Mouse (Mus musculus) ES-E14 (cell line): ENCODE measurements at regions not wholly inside any gene's neighbourhood (a gene's known extent, or its start where the extent isn't known, plus 50 kb on each side); places are given as distances from the start of the nearest gene placed in this dataset.

Experiments
- DNase-seq: peaks from one replicate; pipeline ENCODE4 v3.0.0-alpha.2; 2013; ENCODE audit warnings: low read depth, low spot score
- H3K27ac ChIP-seq: 2 replicates; pipeline ENCODE4 v1.5.1; 2012; ENCODE audit warnings: low read depth, mild to moderate bottlenecking, low read length, moderate library complexity, mixed read lengths; ENCODE audit not compliant: poor library complexity, insufficient read depth, severe bottlenecking
- H3K36me3 ChIP-seq: 2 replicates; pipeline ENCODE4 v1.6.1; 2012; ENCODE audit warnings: mild to moderate bottlenecking, low read length, moderate library complexity, mixed read lengths; ENCODE audit not compliant: control insufficient read depth, poor library complexity, insufficient read depth, severe bottlenecking
- H3K4me1 ChIP-seq, 2 experiments: fragments of 150-350 bp in 1 of 2; sonication (generic) in 1 of 2; 2 replicates each; pipeline ENCODE4 v1.6.1; 2012; ENCODE audit warnings: low read length in 2 of 2, mild to moderate bottlenecking in 1 of 2, mixed read lengths in 1 of 2; ENCODE audit not compliant: control insufficient read depth in 2 of 2, insufficient read depth in 2 of 2, poor library complexity in 1 of 2
- H3K4me3 ChIP-seq, 2 experiments: fragments of 150-350 bp in 1 of 2; sonication (generic) in 1 of 2; 2 replicates each; pipeline ENCODE4 v1.5.1; 2012; ENCODE audit warnings: low read length in 2 of 2, low read depth in 1 of 2, mild to moderate bottlenecking in 1 of 2, mixed read lengths in 1 of 2; ENCODE audit not compliant: insufficient read depth in 1 of 2, poor library complexity in 1 of 2, severe bottlenecking in 1 of 2
- H3K9ac ChIP-seq: 2 replicates; pipeline ENCODE4 v1.6.1; 2012; ENCODE audit warnings: low read depth, mild to moderate bottlenecking, low read length, mixed read lengths; ENCODE audit not compliant: poor library complexity, insufficient read depth, severe bottlenecking
- H3K9me3 ChIP-seq: fragments of 150-350 bp; sonication (generic); 2 replicates; pipeline ENCODE4 v1.6.1; 2012; ENCODE audit warnings: low read depth, mild to moderate bottlenecking, low read length; ENCODE audit not compliant: control insufficient read depth, insufficient read depth
- CHD2 ChIP-seq: IDR thresholded peaks from 2 replicates; pipeline ENCODE4 v1.6.1; 2014; ENCODE audit warnings: mild to moderate bottlenecking, low read depth, low read length, inconsistent platforms
- HCFC1 ChIP-seq: IDR thresholded peaks from 2 replicates; pipeline ENCODE4 v1.6.1; 2012; ENCODE audit warnings: low read length, inconsistent platforms, borderline replicate concordance; ENCODE audit not compliant: insufficient read depth
- MAFK ChIP-seq: IDR thresholded peaks from 2 replicates; pipeline ENCODE4 v1.6.1; 2014; ENCODE audit warnings: mild to moderate bottlenecking, low read depth, low read length, inconsistent platforms; ENCODE audit not compliant: insufficient read depth
- ZC3H11A ChIP-seq: IDR thresholded peaks from 2 replicates; pipeline ENCODE4 v1.6.1; 2012; ENCODE audit warnings: low read depth, mild to moderate bottlenecking, inconsistent platforms, low read length, borderline replicate concordance
- ZNF384 ChIP-seq: IDR thresholded peaks from 2 replicates; pipeline ENCODE4 v1.6.1; 2012; ENCODE audit warnings: low read depth, low read length, inconsistent platforms
- in situ Hi-C, 2 experiments: fragments of 600-800 bp; cut with MboI; formaldehyde crosslinking; loops; one replicate each; pipeline ENCODE4 v1.15.1; 2025; ENCODE audit warnings: low sequenced_read_pairs in 2 of 2, inconsistent platforms in 1 of 2; ENCODE audit not compliant: unreplicated experiment in 2 of 2

DNA sequence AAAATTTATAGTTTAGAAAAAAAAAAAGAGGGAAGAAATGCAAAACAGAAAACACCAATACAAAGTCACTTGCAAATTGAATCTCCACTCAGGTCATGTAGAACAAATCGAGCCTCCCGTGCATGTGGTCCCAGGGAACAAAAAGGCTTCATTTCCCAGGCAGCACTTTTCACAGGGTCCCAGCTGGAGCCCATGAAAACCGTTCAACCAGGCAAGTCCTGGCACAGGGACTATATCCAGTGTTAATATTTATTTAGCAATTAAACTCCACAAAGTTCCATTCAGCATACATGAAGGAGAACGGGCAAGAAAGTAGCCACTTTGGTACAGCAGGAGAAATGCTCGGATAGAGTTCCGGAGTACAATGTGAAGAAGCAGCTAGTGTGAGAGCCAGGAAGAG is 93.9 kb upstream of the Spag17 start:
- no peak overlapping the region for H3K4me3 ChIP-seq
- in situ Hi-C loops: no loop called here
- no peak for DNase-seq
- TF ChIP-seq MAFK: no peak
- TF ChIP-seq ZNF384: no peak
- no peak for TF ChIP-seq HCFC1
- no peak for TF ChIP-seq CHD2
- no peak for TF ChIP-seq ZC3H11A
- H3K9me3 ChIP-seq: no peaks in the 10 kb centered on the region
- no peaks in the 10 kb centered on the region for H3K36me3 ChIP-seq
- no peak overlapping the region for H3K9ac ChIP-seq
- no peak overlapping the region for H3K27ac ChIP-seq
- no peaks in the 10 kb centered on the region for H3K4me1 ChIP-seq

DNA sequence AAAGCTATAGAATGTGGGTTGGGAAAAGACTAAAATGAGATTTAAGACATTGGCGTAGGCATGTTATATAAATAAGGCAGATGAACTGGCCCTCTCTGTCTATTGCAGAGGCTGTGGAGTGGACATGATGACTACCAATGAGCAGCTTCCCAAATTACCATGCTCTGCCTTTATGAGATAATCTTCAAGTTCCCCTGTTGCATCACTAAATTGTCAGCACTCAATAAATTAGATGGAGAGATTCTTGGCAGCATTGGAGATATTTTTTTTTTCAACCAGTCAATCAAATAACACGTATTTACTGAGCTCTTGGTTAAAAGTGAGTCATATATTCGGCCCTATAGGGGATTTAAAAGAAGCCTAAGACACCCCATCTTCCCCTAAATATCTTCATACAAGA is 91.6 kb upstream of the Spag17 start:
- Histone ChIP-seq H3K36me3 (no peaks in the 10 kb centered on the region), H3K4me1 (no peaks in the 10 kb centered on the region), H3K27ac (no peak overlapping the region), H3K4me3 (no peak overlapping the region), H3K9ac (no peak overlapping the region), H3K9me3 (no peaks in the 10 kb centered on the region)
- no peak for TF ChIP-seq HCFC1
- TF ChIP-seq ZC3H11A: no peak
- TF ChIP-seq ZNF384: no peak
- TF ChIP-seq CHD2: no peak
- TF ChIP-seq MAFK: no peak
- no peak for DNase-seq
- in situ Hi-C loops: no loop called here

DNA sequence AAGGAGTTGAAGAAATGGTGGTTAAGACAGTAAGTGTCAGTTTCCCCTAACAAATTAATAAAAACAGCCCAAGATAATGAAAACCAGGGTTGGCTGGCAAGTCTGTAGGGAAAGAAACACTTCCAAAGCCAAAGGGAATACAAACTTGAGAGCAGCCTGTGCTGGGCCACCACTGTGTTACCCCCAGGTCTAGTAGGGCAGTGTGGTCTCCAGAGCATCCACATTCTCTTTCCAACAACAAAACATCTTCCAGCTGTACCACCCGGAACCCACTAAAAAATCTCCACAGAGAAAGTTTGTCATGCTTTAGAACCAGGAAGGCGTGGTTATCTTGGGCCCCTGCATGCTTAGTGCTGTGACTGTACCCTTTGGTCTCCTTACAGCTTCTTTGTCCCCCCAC is 89.4 kb upstream of the Spag17 start:
- DNase-seq: no peak
- TF ChIP-seq HCFC1 (no peak), ZNF384 (no peak), ZC3H11A (no peak), MAFK (no peak), CHD2 (no peak)
- Histone ChIP-seq H3K9ac (no peak overlapping the region), H3K4me3 (no peak overlapping the region), H3K27ac (no peak overlapping the region), H3K9me3 (no peaks in the 10 kb centered on the region), H3K4me1 (no peaks in the 10 kb centered on the region), H3K36me3 (no peaks in the 10 kb centered on the region)
- in situ Hi-C loops: no loop called here

DNA sequence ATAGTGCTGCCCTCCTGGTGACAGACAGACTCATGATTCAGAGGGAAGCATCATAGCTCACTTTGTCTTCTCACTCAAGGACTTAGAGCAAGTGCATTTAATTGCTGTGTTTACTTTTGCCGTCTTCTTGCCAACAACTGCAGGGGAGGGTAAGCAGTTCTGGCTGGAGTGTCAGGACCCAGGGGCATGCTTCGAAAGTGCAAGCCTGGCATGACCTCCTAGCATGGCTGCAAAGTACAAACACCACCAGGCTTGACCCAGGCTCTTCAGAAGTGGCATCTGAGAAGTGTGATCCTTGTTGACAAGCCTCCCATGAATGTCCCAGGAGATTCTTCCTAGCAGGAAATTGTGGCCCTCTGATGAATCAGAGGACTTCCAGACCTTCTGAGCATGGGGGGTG is 87.4 kb upstream of the Spag17 start:
- no peak overlapping the region for H3K9ac ChIP-seq
- no peaks in the 10 kb centered on the region for H3K9me3 ChIP-seq
- H3K36me3 ChIP-seq: no peaks in the 10 kb centered on the region
- in situ Hi-C loops: no loop called here
- no peak for DNase-seq
- TF ChIP-seq HCFC1 (no peak), ZC3H11A (no peak), MAFK (no peak), ZNF384 (no peak), CHD2 (no peak)
- H3K4me1 ChIP-seq: no peaks in the 10 kb centered on the region
- no peak overlapping the region for H3K4me3 ChIP-seq
- no peak overlapping the region for H3K27ac ChIP-seq

DNA sequence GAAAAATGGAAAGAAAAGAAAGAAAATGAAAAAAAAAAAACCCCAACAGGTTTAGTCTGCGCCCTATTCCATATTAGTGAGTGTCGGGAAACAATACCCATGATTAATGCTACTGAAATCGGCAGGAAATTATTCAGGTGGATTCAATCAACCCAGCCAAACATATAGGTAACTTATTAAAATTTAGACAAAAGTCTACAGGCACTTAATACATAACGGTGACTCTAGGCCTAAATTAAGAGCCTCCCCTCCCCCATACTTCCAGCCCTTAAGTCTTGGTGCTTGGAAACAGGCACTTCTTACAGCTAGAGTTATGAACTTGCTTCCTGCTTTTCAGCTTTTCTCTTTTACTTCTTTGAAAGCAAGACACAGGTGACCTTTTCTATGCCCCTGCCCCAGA is 74.7 kb upstream of the Spag17 start:
- Histone ChIP-seq H3K9me3 (no peaks in the 10 kb centered on the region), H3K27ac (no peak overlapping the region), H3K36me3 (no peaks in the 10 kb centered on the region), H3K9ac (no peak overlapping the region), H3K4me1 (no peaks in the 10 kb centered on the region), H3K4me3 (no peak overlapping the region)
- in situ Hi-C loops: no loop called here
- DNase-seq: no peak
- TF ChIP-seq HCFC1 (no peak), MAFK (no peak), ZC3H11A (no peak), ZNF384 (no peak), CHD2 (no peak)
